Mouse (Mus musculus) neutrophil, adult 5-6 weeks (primary cell): ENCODE results near the gene Rrp15. TPM values are rescaled to one million over a fixed set of nuclear protein-coding genes. Genes with fewer than 3 reads are reported as not detected.

Source experiments
- ATAC-seq: fragments of 151-379, 151-347 bp; 2 replicates; pipeline ENCODE4 v1.8.0; 2017; ENCODE audit warnings: mild to moderate bottlenecking, moderate TSS enrichment; ENCODE audit not compliant: insufficient number of reproducible peaks, poor library complexity, low FRiP score, severe bottlenecking; ENCODE audit errors: extremely low read depth
- total RNA-seq: library from RNA; stranded (forward); fragments of 200-1000 nt; gene quantifications from 2 replicates; pipeline ENCODE4 v1.2.3, GENCODE M21; 2017

The Rrp15 gene
- total RNA-seq, 1 experiment from 2014 or later: 23.7 TPM

GRCm38 (mm10) chr1:186718881-186719280 is 30.3 kb downstream of the Rrp15 start:
- no peak for ATAC-seq

GRCm38 (mm10) chr1:186714980-186715896 is 33.9 kb downstream of the Rrp15 start:
- ATAC-seq: no peak

- no peak for ATAC-seq
Measured at GRCm38 (mm10) chr1:186714215-186714614, 34.9 kb downstream of the Rrp15 start.

GRCm38 (mm10) chr1:186712802-186713471 is 36.2 kb downstream of the Rrp15 start:
- ATAC-seq: no peak

GRCm38 (mm10) chr1:186705915-186706248 is 43.3 kb downstream of the Rrp15 start, which contains the start of gene Tgfb2:
Gene Tgfb2, minus strand, starts transcription at chr1:186705989.
- no peak for ATAC-seq

GRCm38 (mm10) chr1:186705203-186705914 is 43.8 kb downstream of the Rrp15 start:
- no peak for ATAC-seq

GRCm38 (mm10) chr1:186703980-186704701 is 45.0 kb downstream of the Rrp15 start:
- no peak for ATAC-seq

- no peak for ATAC-seq
Measured at GRCm38 (mm10) chr1:186703256-186703979, 45.7 kb downstream of the Rrp15 start.

GRCm38 (mm10) chr1:186702391-186703255 is 46.5 kb downstream of the Rrp15 start:
- no peak for ATAC-seq

- ATAC-seq: no peak
Measured at GRCm38 (mm10) chr1:186701206-186701905, 47.8 kb downstream of the Rrp15 start.

GRCm38 (mm10) chr1:186700496-186700895 is 48.7 kb downstream of the Rrp15 start:
- no peak for ATAC-seq

- ATAC-seq: no peak
Measured at GRCm38 (mm10) chr1:186698583-186699338, 50.4 kb downstream of the Rrp15 start.

GRCm38 (mm10) chr1:186696231-186696630 is 52.9 kb downstream of the Rrp15 start:
- ATAC-seq: no peak

- no peak for ATAC-seq
Measured at GRCm38 (mm10) chr1:186695361-186695760, 53.8 kb downstream of the Rrp15 start.

- no peak for ATAC-seq
Measured at GRCm38 (mm10) chr1:186692370-186692769, 56.8 kb downstream of the Rrp15 start.

GRCm38 (mm10) chr1:186691708-186692107 is 57.5 kb downstream of the Rrp15 start:
- no peak for ATAC-seq
